7 mouse cellular contexts compared by ENCODE assay signal in the genomic region with DNA sequence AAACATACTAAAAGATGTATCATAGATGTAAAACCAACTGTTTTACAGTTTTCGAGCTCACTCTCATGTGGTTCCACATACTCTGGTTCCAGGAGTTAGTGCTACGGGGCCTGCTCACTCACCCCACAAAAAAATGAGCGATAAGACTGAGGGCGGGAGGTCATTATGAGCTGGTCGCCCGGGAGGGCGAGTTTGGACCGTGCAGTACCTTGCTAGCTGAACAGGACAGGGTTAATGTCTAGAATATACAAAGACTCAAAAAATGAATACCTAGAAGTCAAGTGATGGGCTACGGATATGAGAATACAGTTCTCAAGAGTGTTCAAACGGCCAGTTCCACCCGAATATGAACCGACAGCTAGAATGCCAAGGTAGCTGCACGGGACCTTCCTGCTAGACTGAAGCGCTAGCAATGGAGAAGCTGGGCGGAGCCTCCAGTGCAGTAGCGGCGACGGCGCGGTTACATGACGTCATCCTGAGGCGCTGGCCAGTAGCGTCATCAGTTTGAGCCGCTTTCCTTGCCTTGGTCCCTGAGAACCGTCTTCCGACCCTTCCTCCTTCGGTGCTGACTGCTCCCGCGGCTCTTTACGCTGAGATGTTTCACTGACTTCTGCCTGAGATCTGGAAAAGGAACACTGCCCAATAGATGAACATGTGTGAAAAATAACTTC. TPM values are rescaled to one million over a fixed set of nuclear protein-coding genes. Genes with fewer than 3 reads are reported as not detected.
DNase-seq lines count a peak whose midpoint lies in the region; ATAC-seq lines count a peak whose summit lies in the region.

No protein-coding gene starts in this region.

- peak overlapping the region; percentile 70 for H3K9ac ChIP-seq in embryonic facial prominence, embryonic 11.5 days (replicated peaks; ENCODE audit: low read length)
- H3K9ac ChIP-seq in midbrain, embryonic 13.5 days (replicated peaks), result peak overlapping the region; percentile 74

- peak overlapping the region; percentile 87 for H3K4me2 ChIP-seq in embryonic facial prominence, embryonic 11.5 days (ENCODE audit: low read depth, low read length)
- H3K4me2 ChIP-seq in midbrain, embryonic 13.5 days (replicated peaks), result peak overlapping the region; percentile 95

- no peaks in the 10 kb centered on the region; the same call in 1 of the 2 replicates for H3K4me1 ChIP-seq in embryonic facial prominence, embryonic 11.5 days (ENCODE audit: control insufficient read depth, insufficient read depth, low read length)
- H3K4me1 ChIP-seq in limb, embryonic 10.5 days, result peaks cover 8% of the 10 kb centered on the region
- H3K4me1 ChIP-seq in midbrain, embryonic 13.5 days (replicated peaks), result peaks cover 10% of the 10 kb centered on the region

- H3K9me3 ChIP-seq in embryonic facial prominence, embryonic 11.5 days (replicated peaks; ENCODE audit: control insufficient read depth, low read length), result no peaks in the 10 kb centered on the region
- no peaks in the 10 kb centered on the region for H3K9me3 ChIP-seq in limb, embryonic 10.5 days (replicated peaks)
- H3K9me3 ChIP-seq in midbrain, embryonic 13.5 days, result no peaks in the 10 kb centered on the region

- H3K4me3 ChIP-seq in embryonic facial prominence, embryonic 11.5 days (ENCODE audit: low read depth, low read length), result peak overlapping the region; percentile 62
- peak overlapping the region; percentile 71 for H3K4me3 ChIP-seq in limb, embryonic 10.5 days
- H3K4me3 ChIP-seq in midbrain, embryonic 13.5 days (replicated peaks), result peak overlapping the region; percentile 66

- H3K27ac ChIP-seq in embryonic facial prominence, embryonic 11.5 days (replicated peaks; ENCODE audit: low read depth, low read length), result 0 out of 2 replicates have a peak overlapping the region, but pooled peaks have one; percentile 28
- H3K27ac ChIP-seq in limb, embryonic 10.5 days, result peak overlapping the region; percentile 80
- peak overlapping the region; percentile 77 for H3K27ac ChIP-seq in midbrain, embryonic 13.5 days

- DNase-seq in adrenal gland, postnatal 14 days, result peak; percentile 97
- DNase-seq in embryonic facial prominence, embryonic 11.5 days (ENCODE audit: low spot score), result peak; percentile 98
- peak; percentile 93 for DNase-seq in kidney, adult 11 months
- peak; percentile 96 for DNase-seq in limb, embryonic 10.5 days (ENCODE audit: low spot score)
- DNase-seq in spleen, adult 12 weeks (ENCODE audit: low spot score), result peak; percentile 84

- H3K27me3 ChIP-seq in embryonic facial prominence, embryonic 11.5 days (ENCODE audit: control insufficient read depth, insufficient read depth, low read length), result no peaks in the 10 kb centered on the region
- peaks cover 17% of the 10 kb centered on the region; the same call in 1 of the 2 replicates for H3K27me3 ChIP-seq in limb, embryonic 10.5 days (ENCODE audit: low read depth, poor library complexity, severe bottlenecking)
- peaks cover 24% of the 10 kb centered on the region for H3K27me3 ChIP-seq in midbrain, embryonic 13.5 days

- peak; percentile 88 for ATAC-seq in embryonic facial prominence, embryonic 11.5 days (replicated peaks; ENCODE audit: insufficient number of reproducible peaks, low FRiP score, low TSS enrichment, low read depth)
- peak; percentile 98 for ATAC-seq in granulocyte monocyte progenitor cell, adult 5-6 weeks (replicated peaks; ENCODE audit: poor library complexity, severe bottlenecking)
- peak; percentile 94 for ATAC-seq in midbrain, embryonic 13.5 days

- no peaks in the 10 kb centered on the region for H3K36me3 ChIP-seq in embryonic facial prominence, embryonic 11.5 days (replicated peaks; ENCODE audit: control insufficient read depth, insufficient read depth, low read depth, low read length)
- no peaks in the 10 kb centered on the region for H3K36me3 ChIP-seq in limb, embryonic 10.5 days
- H3K36me3 ChIP-seq in midbrain, embryonic 13.5 days, result no peaks in the 10 kb centered on the region

- 2% methylated on average over 30 of the region's 30 CpGs for WGBS in embryonic facial prominence, embryonic 11.5 days
- WGBS in limb, embryonic 10.5 days, result 2% methylated on average over 30 of the region's 30 CpGs
- 2% methylated on average over 30 of the region's 30 CpGs for WGBS in midbrain, embryonic 13.5 days

RNA-seq across cellular contexts. Expression of gene Wnt7a, which starts 29.4 kb away (rescaled TPM):
- total RNA-seq in adrenal gland, postnatal 14 days (2021), result not detected in 2 replicates
- 0.82 and 1.3 TPM in 2 replicates for polyA plus RNA-seq in embryonic facial prominence, embryonic 11.5 days (2014; fragmentation: Nextera tagmentation; extraction: Ambion mirVana)
- not detected in 2 replicates for total RNA-seq in granulocyte monocyte progenitor cell, adult 5-6 weeks (2014; fragmentation: Nextera tagmentation)
- total RNA-seq in granulocyte monocyte progenitor cell, adult 5-6 weeks (2017), result not detected in 2 replicates
- 5.0 and 8.4 TPM in 2 replicates for polyA plus RNA-seq in limb, embryonic 10.5 days (2016; fragmentation: Nextera tagmentation; extraction: Ambion mirVana)
- 9.4 and 9.9 TPM in 2 replicates for polyA plus RNA-seq in midbrain, embryonic 13.5 days (2015; fragmentation: Nextera tagmentation; extraction: Ambion mirVana)

RNA-seq across cellular contexts. Expression of gene Chchd4, which starts 32.7 kb away (rescaled TPM):
- total RNA-seq in adrenal gland, postnatal 14 days (2021), result 16.2 and 20.0 TPM in 2 replicates
- 25.7 and 28.4 TPM in 2 replicates for polyA plus RNA-seq in embryonic facial prominence, embryonic 11.5 days (2014; fragmentation: Nextera tagmentation; extraction: Ambion mirVana)
- total RNA-seq in granulocyte monocyte progenitor cell, adult 5-6 weeks (2014; fragmentation: Nextera tagmentation), result 23.4 and 30.7 TPM in 2 replicates
- total RNA-seq in granulocyte monocyte progenitor cell, adult 5-6 weeks (2017), result 24.6 and 24.9 TPM in 2 replicates
- 32.8 and 44.9 TPM in 2 replicates for polyA plus RNA-seq in limb, embryonic 10.5 days (2016; fragmentation: Nextera tagmentation; extraction: Ambion mirVana)
- polyA plus RNA-seq in midbrain, embryonic 13.5 days (2015; fragmentation: Nextera tagmentation; extraction: Ambion mirVana), result 28.1 and 28.6 TPM in 2 replicates

RNA-seq across cellular contexts. Expression of gene Tmem43, which starts 32.9 kb away (rescaled TPM):
- 27.6 and 34.2 TPM in 2 replicates for total RNA-seq in adrenal gland, postnatal 14 days (2021)
- polyA plus RNA-seq in embryonic facial prominence, embryonic 11.5 days (2014; fragmentation: Nextera tagmentation; extraction: Ambion mirVana), result 63.8 and 64.0 TPM in 2 replicates
- total RNA-seq in granulocyte monocyte progenitor cell, adult 5-6 weeks (2014; fragmentation: Nextera tagmentation), result 63.2 and 76.0 TPM in 2 replicates
- 59.3 and 77.7 TPM in 2 replicates for total RNA-seq in granulocyte monocyte progenitor cell, adult 5-6 weeks (2017)
- 60.3 and 60.4 TPM in 2 replicates for polyA plus RNA-seq in limb, embryonic 10.5 days (2016; fragmentation: Nextera tagmentation; extraction: Ambion mirVana)
- 48.4 and 49.4 TPM in 2 replicates for polyA plus RNA-seq in midbrain, embryonic 13.5 days (2015; fragmentation: Nextera tagmentation; extraction: Ambion mirVana)

Comparison
In these comparisons a context has a peak if more than half of its experiments do, and no peak if none do; other contexts are left out.
1. Peak in every context shown above with its lines: DNase-seq, ATAC-seq, H3K4me3 ChIP-seq and H3K27ac ChIP-seq.
2. H3K27ac ChIP-seq: peak in every context shown above with its lines; median percentile 80 in limb, embryonic 10.5 days; 77 in midbrain, embryonic 13.5 days; 28 in embryonic facial prominence, embryonic 11.5 days.